Mouse (Mus musculus): ENCODE measurements around the gene Gm49337.

The Gm49337 gene

GRCm38 (mm10) chr4:116342119-116342518 lies 168.9 kb downstream of the Gm49337 start:
- peak; percentile 71 for DNase-seq

All from thymus, postnatal 4 days (tissue).